Mouse (Mus musculus) frontal cortex, adult 2 months (tissue): ENCODE data around the gene Tnfaip2. TPM values are rescaled to one million over a fixed set of nuclear protein-coding genes. Genes with fewer than 3 reads are reported as not detected.
A peak's percentile ranks its signal among the peaks of the same experiment; 100 is the strongest.

ENCODE experiments used
- DNase-seq, 2 experiments: peaks; one replicate each; pipeline ENCODE4 v3.0.0; 2022; ENCODE audit warnings: low spot score in 1 of 2; ENCODE audit errors: extremely low spot score in 1 of 2
- polyA plus RNA-seq: library from polyadenylated mRNA; depleted of rRNA; stranded (reverse); fragments of >200 nt; gene quantifications from 2 replicates; pipeline ENCODE4 v1.2.3, GENCODE M21; 2012; rRNA removed

Tnfaip2 gene
- polyA plus RNA-seq = 1.0 and 1.5 TPM in 2 replicates

DNA sequence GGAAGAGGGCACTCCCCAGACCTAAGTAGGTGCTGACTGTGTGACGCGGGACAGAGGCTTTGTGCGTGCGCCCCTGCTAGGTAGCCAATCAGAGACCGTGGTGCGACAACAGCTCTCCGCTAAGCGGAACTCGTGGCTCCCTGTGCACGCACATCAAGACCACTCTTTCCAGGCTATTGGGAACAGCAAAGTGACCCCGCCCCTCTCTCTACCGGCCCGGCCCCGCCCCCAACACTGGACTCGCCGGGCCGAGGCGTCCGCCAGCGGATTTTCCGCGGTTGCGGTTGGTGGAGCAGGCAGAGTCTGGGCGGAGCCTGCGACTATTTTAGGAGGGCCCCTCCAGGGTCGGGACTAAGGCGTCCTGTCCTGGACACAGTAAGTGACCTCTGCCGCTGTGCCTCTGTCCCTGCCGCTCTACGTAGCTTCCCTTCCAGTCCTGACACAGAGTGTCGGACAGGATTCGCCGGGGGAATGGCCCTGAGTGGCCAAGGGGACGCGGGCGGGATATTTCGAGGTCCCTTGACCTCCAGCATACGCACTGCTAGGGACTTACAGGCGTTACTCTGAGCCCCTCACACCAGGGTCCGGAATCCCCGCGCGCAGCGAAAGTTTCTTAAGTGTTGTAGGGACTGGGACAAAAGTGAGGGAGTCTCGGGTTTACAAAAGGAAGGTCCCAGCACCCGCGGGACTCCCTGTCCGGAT lies at the start of gene Tnfaip2:
Gene Tnfaip2, plus strand, starts transcription at position 161 of the 702 bp plus-strand sequence.
- DNase-seq = no peak

DNA sequence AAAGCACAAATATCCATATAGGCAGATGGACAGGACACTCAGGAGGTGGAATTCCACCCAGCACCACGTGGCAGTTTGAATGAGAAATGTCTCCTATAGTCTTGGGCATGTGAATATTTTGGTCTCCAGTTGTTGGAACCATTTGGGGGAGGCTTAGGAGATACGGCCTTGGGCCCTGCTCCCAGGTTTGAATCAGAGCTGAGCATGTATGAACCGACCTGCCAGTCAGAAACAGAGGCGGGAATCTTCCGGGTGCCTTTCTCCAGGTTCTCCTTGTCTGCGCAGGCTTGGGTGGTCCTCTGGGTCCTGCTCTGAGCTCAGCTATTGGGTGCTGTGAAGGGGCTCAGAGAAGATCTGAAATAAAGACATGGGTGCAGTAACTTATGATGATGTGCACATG lies 48.3 kb upstream of the Tnfaip2 start:
- no peak for DNase-seq

DNA sequence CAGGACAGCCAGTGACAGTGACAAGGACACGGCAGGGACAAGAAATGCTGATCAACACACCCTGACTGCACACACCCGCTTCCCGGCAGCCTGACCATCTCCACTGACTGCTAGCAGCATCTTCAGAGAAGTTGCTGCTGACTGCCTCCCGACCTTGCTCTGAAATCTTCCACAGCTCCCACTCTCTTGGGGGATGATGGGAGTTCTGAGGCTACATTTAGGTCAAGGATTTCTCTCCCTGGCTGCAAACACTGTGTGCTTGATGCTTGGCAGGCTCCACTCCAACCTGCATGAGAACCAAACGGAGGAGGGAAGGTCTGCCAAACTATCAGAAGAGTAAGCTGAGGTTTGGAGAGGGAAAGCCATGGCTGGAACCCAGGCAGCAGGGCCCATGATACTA lies 45.3 kb upstream of the Tnfaip2 start:
- no peak for DNase-seq

DNA sequence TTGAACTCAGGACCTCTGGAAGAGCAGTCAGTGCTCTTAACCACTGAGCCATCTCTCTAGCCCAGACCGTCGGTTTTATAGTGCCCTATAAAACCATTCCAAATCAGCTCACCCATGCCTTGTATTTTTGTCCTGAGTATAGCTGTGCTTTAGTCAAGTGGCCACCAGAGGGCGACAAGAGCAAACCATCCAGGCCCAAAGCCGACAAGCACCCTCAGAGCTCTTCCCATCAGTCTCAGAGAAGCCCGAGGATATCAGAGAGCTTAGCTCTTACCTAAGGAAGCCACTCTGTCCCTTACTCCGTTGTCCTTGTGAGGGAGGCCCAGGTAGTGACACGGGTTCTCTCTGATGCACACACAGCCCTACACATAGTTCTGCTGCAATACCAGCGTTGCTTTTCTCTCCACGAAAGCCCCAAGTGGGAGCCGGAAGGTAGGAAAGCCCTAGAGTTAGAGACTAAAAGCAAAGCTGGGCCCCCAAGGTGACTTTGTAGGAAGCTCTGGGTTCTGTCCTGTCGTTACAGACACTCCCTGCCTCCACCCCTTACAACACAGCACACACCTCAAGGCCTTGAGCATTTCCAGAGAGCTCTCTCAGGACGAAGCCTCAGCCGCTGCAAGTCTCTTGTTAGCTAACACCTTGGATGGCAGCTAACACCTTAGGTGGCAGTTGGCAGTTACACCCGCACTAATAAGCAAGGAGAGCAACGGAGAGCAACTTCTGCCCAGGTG lies 40.6 kb upstream of the Tnfaip2 start:
- DNase-seq = peak; percentile 35 to 86

DNA sequence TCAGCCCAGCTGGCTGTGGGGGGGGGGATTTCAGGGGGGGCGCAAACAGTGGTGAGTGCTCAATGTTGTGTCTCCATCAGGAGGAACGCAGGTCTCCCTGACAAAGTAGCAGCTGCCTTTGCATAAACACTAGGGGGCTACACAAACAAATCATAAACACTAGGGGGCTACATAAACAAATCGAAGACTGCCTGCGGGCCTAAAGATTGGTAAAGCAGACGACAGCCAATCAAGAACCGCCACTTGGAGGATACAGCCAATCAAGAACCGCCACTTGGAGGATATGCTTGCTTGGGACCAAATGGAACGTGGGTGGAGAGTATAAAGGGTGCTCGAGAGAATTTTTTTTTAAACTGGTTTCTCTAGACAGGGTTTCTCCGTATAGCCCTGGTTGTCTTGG lies 37.4 kb upstream of the Tnfaip2 start:
- no peak for DNase-seq

DNA sequence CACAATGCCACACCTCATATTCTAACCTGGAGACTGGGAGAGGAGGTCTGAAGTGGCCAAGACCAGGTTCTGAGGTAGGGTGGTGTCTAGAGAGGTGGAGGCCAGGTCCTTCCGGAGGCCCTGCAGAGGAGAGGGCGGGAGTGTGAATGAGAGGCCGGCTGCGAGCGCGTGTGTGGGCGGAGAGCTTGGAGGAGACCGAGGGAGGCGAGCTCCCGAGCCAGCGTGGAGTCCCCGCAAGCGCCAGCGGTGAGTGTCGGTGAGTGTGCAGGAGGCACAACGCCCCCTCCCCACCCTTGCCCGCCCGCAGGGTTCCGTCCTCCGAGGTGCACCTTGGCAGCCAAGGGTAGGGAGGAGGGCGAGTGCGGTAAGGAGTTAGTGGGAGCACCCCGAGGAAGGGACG lies 35.6 kb upstream of the Tnfaip2 start, which contains the start of gene Lbhd2:
Gene Lbhd2, plus strand, starts transcription at position 188 of the 400 bp plus-strand sequence.
- peak in 1 of 2 experiments; percentile 47 for DNase-seq

DNA sequence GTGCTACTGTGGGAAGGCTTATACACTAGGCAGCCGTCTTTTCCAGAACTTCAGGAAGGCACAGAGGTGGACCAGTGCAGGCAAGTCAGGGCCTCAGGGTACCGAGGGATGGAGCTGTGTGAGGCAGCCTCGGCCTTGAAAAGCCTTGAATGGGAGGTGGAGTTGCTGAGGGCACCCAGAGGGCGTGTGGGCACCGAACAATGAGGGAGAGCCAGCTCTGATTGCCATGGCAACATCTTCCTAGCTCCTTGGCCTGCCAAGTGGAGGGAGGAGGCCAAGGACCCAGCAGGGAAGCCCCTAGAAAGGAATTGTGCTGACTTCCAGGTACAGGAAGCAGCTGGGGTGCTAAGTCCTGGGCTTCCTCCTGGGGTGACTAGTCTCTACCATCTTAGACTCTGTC lies 32.7 kb upstream of the Tnfaip2 start:
- no peak for DNase-seq

DNA sequence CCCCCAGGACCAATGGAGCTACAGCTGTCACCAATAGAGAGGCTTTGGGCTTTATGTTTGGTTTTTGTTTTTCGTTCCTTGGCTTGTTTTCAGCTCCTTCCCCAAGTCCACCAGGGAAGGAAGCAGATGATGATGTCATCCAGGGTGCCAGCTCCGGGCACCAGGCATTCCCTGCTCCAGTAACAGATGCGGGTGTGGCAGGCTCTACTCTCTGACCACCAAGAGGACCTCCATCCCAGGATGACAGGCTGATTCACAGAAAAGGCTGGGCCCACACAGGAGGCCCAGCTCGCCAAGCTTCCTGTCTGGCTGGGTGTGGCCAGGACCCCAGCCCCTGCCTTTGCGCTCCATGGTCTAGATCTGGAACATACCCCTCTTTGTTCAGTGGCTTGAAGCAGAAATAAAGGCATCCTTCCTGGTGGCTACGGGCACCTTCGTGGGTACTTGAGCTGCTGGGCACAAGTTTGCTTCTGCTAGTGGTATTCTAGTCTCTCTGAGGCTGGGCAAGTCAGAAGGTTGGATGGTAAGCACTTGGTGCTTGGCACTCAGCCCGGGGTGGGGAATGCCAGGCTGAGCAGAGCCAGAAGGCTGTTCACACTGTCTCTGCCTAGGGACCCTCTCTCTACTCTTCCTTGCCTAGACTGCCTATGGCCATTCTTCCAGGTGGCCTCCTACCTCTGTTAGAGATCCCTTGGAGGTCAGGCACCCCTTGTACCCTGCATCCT lies 30.5 kb upstream of the Tnfaip2 start:
- no peak for DNase-seq

DNA sequence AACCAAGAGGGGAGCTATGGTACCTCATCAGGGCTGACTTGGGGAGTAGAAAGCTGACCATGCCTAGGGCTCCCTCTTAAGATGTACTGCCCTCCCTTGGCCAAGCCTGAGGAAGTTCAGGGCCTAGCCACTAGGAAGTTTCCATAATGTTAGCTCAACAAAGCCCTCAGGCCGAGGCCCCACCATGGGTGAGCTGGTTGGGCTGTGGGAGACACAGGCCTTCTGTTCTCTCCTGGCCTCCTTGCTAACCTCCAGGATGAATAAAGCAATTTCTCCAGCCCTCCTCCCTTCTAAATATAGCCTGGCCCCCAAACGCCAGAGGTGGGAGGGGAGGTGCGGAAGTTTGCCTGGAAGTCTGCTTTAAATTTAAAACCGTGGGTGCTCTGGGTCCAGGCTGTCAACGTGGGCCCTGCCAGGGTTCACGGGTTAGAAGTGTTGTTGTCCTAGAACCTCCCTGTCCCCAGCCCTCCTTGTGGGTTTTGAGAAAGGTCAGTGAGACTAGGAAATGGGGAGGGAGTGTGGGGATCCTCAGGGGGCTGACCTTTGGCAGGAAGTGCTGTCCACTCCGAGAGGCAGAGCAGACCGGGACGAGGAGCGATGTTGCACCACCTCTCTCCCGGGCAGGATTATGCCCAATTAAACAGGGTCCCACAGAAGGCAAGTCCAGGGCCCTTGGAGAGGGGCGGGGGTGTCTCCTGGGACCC lies 29.5 kb upstream of the Tnfaip2 start:
- DNase-seq = no peak

DNA sequence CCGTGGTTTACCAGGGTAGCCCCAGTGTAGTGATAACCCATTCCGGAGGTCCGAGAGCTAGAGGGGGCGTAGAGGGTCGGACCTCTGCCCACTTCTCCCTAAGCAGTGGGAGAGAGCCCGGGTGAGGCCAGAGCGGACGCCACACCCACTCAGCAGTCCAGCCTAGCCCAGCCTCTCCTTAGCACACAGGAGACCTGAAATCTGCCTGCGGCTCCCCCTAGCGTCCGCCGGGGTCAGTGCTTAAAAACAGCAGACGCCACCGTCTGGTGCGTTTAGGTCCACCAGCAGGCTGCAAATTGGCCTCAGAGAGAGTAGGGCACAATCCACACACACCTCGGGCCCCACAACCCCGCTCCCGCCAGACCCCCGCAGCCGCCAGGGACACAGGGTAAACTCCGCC lies 29.0 kb upstream of the Tnfaip2 start:
- DNase-seq = peak; percentile 72 to 94

DNA sequence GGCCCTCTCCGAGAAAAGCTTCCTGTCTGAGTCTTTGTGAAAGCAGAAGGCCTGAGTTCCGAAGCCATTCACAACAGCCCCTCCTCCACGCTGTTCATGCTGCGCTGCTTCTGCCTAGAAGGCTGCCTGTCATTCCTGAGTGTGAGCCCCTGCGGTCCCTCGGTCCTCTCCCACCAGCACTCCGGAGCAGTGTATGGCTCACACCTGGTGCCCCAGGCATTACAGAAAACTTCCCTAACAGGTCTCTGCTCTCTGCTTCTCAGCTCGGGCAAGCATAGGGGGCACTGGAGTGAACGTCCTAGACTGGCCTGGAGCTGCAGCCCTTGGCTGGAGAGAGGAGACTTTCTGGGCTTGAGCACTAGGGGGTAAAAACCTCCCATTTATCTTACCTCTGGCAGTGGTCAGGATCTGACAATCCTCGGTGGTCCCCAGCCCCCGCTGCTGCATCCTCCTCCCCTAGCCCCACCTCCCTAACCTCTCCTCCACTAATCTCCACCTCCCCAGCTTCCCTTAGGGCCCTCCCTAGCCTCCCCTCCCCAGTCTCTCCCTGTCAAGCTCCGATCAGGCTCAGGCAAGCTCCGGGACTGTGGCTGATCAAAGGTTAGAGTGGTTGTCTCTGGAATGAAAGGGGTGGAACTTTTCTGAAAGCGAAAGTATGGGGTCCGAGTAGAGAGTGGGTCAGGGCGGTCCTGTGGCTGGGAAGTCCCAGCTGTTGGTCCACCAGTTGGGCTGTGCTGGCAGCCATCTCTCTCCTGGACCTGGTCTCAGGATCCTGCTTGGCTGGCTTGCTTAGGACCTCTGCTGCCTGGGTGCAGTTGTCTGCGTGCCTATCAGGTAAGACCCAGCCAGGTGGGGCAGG lies 25.1 kb upstream of the Tnfaip2 start, which contains the start of gene Exoc3l4:
Gene Exoc3l4, plus strand, starts transcription at position 97 of the 859 bp plus-strand sequence.
- no peak for DNase-seq

DNA sequence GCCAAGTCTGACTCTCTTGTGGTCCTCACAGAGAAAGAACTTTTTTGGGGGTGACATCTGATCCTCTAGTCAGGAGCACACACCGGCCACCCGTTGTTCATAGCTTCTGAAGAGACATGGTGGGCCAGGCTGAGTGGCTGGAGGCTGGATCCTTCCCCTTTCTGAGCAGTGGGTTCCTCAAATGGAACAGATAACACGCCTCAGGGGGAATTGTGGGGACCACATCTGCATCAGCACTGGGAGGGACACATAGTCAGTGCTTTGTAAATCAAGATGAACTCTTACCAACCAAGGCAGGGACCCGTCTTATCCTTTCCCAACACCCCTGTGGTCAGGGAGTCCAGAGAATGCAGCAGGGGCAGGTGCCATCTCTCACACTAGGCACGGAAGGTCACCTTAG lies 22.4 kb upstream of the Tnfaip2 start:
- no peak for DNase-seq

DNA sequence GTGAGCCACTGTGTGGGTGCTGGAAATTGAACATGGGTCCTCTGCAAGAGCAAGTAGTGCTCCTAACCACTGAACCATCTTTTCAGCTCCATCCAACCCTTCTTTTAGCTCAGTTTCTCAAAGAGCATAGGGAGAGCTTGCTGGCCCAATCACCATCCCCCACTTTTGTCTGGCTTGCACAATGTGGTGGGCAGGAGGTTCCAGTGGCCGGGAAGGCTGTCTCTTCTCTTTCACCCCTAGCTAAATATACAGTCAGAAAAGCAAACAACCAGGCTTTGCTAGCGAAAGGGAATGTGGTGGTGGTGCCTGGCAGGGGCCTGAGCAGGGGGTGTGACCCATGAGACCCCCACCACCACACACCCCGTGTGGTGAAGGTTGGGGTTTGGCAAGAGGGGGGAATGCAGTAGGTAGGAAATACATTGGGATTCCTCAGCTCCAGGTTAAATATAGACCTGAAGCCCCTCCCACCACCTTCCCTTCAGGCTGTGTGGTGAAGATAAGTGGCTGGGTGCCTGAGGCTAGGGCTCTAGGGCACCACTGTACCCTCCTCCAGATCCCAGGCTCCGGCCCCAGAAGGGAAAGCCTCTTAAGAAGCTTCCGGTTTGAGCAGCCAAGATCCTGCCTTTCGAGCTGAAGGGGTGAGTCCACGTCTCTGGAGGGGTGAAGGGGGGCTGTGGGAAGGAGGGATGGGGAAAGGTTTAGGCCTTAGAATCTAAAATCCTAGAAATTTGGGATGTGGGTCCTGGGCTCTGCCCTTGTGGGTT lies 21.1 kb upstream of the Tnfaip2 start:
- no peak for DNase-seq

DNA sequence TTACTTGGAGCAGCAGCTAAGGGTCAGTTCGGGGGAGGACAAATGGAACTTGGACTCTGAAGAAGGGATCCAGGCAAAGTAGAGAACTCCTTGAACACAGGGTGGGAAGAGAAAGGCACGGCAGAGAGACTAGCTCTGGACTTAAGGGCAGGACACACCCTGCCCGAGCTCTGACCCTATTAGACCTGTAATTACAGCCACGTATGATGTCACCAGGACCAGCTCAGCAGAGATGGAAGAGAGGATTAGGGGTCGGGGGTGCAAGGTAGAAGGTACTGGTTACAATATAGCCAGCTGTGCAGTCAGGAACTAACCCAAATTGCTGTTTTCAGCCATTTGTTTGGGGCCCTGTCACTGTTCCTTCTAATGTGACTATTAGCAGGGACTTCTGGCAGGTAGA lies 19.4 kb upstream of the Tnfaip2 start:
- DNase-seq = no peak

DNA sequence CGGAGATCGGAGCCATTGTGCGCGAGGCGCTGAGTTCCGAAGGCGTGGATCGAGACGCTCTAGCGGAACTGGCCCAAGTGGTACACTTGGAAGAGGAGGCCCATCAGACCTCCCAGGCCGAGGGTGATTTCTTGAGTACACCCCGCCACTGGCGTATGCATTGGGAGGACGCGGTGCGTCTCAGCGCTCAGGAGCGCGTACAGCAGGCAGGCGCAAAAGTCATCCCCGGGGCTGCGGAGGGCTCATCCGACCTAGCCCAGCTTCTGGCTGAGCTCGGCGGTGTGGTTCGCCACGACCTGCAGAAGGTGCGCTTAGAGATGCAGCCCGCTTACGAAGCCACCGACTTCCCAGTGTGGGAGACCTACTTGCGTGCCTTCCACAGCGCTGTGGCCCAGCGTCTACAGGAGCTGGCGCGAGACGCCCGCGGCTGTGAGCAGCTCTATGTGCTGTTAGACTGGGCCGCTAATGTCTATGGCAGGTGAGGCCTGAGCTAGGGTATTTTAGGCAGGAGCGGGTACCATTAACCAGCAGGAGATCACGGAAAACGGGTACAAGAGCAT lies 18.6 kb upstream of the Tnfaip2 start:
- no peak for DNase-seq

DNA sequence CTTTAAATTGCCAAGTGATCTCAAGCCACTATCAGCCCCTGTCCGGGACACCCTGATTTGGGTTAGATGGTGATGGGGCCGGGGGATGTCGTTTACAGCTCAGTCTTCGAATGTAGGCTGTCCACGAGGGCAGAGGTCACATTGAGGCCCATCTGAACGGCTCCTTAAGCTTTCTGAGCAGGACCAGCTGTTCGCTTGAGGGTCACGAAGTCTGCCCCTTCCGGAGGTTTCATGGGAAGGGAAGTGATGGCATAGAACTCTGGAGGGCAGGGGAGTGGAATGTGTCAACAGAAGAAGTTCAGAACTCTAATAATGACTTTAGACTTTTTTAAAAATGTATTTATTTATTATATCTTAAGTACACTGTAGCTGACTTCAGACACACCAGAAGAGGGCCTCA lies 17.7 kb upstream of the Tnfaip2 start:
- no peak for DNase-seq

DNA sequence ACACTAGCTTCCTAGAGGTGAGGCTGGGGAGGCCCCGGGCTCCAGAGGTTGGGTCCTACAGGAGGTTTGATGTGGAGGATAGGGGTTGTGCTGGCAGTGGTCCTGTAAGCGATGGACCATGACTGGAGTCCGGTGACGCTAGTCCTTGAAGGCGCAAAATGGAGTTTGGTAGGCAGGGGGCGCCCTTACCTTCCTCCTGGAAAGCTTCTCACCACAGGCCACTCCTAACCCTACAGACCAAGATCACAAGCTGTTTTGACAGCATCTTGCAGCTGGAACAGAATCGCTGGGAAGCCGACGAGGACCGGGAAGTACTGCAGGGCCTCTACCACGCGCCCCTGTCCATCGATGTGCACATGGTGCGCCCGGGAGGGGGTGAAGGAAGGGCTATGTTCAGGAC lies 17.0 kb upstream of the Tnfaip2 start:
- DNase-seq = peak; percentile 56 to 90

DNA sequence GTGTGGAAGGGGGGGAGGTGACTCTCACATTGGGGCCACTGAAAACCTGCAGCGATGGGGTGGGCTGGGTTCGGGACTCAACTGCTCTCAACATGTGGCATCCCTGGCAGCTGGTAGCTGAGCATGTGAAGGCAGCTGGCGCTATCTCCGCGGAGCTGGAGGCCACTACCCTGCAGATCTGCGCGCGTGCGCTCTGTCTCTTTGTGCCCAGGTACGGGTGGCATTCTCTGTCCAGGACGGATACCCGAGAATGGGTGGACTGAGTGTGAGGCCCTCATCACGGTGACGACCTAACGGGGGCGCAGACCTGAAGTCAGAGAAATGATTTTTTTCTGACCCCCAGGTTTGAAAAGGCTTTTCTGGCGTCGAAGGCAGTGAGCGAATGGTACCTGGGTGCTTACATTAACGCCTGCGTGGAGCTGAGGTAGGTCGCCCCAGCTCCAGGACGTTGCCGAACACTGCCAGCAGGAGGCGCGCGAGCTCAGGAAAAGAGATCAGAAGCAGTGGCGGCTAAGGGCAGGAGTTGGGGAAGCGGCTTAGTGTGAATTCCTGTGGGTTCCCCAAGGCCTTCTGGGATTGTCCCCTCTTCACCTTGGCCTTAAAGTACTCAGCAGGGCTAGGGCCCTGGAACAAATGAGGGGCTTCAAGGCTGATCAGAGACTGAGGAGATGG lies 16.3 kb upstream of the Tnfaip2 start:
- DNase-seq = peak; percentile 67 to 98
